Mouse (Mus musculus) intestine, embryonic 14.5 days (tissue): Measurements from ENCODE around the gene Ube2l3. TPM values are rescaled to one million over a fixed set of nuclear protein-coding genes. Genes with fewer than 3 reads are reported as not detected.
"Not testable (repeated sequence)": the region's sequence is repeated elsewhere in the genome, so short reads cannot be mapped to it uniquely, and the experiment has no call there.

Experiments
- ATAC-seq: fragments of 200-750 bp; cut with Nextera tagmentation; replicated peaks from 2 replicates; pipeline ENCODE4 v1.8.0; 2017; ENCODE audit warnings: low read depth, moderate number of reproducible peaks, moderate TSS enrichment, moderate library complexity; ENCODE audit not compliant: low FRiP score, low TSS enrichment
- DNase-seq: peaks from one replicate; pipeline ENCODE4 v3.0.0-alpha.2; 2018; ENCODE audit warnings: low spot score
- H3K27ac ChIP-seq: fragments of 300-500 bp; sonication (generic); 2 replicates; pipeline ENCODE4 v1.5.1; 2014; ENCODE audit warnings: low read depth, mild to moderate bottlenecking, control low read depth
- H3K27me3 ChIP-seq: fragments of 300-500 bp; sonication (generic); replicated peaks from 2 replicates; pipeline ENCODE4 v1.6.1; 2014; ENCODE audit warnings: low read length, control low read depth; ENCODE audit not compliant: control insufficient read depth, insufficient read depth
- H3K36me3 ChIP-seq: fragments of 300-500 bp; sonication (generic); 2 replicates; pipeline ENCODE4 v1.6.1; 2014; ENCODE audit warnings: low read length, control low read depth; ENCODE audit not compliant: control insufficient read depth, insufficient read depth
- H3K4me1 ChIP-seq: fragments of 300-500 bp; sonication (generic); replicated peaks from 2 replicates; pipeline ENCODE4 v1.6.1; 2014; ENCODE audit warnings: low read length, control low read depth, mixed read lengths; ENCODE audit not compliant: control insufficient read depth, insufficient read depth
- H3K4me2 ChIP-seq: fragments of 300-500 bp; sonication (generic); 2 replicates; pipeline ENCODE4 v1.6.1; 2014; ENCODE audit warnings: low read length
- H3K4me3 ChIP-seq: fragments of 300-500 bp; sonication (generic); 2 replicates; pipeline ENCODE4 v1.5.1; 2014; ENCODE audit warnings: low read depth, low read length, control low read depth, mixed read lengths
- H3K9ac ChIP-seq: fragments of 300-500 bp; sonication (generic); 2 replicates; pipeline ENCODE4 v1.6.1; 2014; ENCODE audit warnings: mild to moderate bottlenecking, low read length
- H3K9me3 ChIP-seq: fragments of 300-500 bp; sonication (generic); 2 replicates; pipeline ENCODE4 v1.6.1; 2016; ENCODE audit warnings: low read length, control low read depth; ENCODE audit not compliant: control insufficient read depth
- WGBS: fragments of 180-500 bp; shearing (Covaris S2); extraction: QIAGEN DNeasy Blood & Tissue Kit; methylation state at CpG from one replicate; pipeline ENCODE4 v1.1.7; 2014; 5-methylcytosine and 5-hydroxymethylcytosine counted together
- polyA plus RNA-seq: library from polyadenylated mRNA; unstranded; fragments of >200 nt; fragmentation: Nextera tagmentation; extraction: Ambion mirVana; gene quantifications from 2 replicates; pipeline ENCODE4 v1.2.1, GENCODE M21; 2014

The Ube2l3 gene
- polyA plus RNA-seq, 1 experiment from 2014 or later = 345 TPM

DNA sequence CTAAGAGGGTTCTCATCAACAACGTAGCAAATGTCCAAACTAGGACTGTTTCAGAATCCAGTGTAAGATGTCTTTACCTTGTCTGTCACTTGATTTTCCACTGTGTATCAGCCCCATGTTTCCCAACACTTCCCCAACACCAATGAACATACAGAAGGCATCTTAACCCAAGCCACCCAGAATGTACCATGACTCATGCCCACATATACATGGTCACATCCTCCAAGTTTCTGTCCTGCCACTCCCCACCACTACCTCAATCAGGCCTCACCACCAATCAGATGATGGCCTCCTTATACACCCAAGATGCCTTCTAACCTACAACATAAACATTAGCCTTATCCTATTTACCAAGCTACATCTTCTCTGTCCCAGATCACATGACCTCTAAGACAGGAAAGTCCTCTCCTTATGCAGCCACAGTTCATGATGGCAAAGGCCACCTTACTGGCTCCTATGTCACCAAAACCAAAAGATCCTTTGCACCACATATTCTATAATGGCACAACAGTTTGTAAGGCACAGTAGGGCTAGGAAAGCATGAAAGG lies 24.8 kb downstream of the Ube2l3 start:
- peaks cover 48% of the 10 kb centered on the region for H3K36me3 ChIP-seq
- no peak overlapping the region for H3K4me3 ChIP-seq
- H3K4me2 ChIP-seq = no peak overlapping the region

DNA sequence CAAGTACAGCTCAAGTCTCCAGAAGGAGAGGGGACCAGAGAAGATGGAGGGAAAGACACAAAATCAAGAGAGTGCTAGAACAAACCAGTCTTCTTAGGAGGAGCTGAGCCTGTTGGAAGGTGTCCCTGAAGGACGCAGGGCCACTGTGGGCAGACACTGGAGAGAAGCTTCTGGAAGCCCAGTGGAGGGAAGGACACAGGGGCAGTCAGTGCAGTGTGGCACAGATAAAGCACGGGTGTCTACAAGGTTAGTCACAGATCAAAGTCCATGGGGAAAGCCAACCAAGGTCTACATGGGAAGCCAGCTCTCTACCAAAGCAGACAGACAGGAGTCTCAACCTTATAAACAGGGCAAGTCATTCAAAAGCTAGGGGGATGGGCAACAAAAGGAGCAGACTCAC lies 26.7 kb downstream of the Ube2l3 start:
- WGBS = 87% methylated on average over 2 of the region's 2 CpGs
- Histone ChIP-seq H3K36me3 (peaks cover 57% of the 10 kb centered on the region), H3K9ac (no peak overlapping the region), H3K4me3 (no peak overlapping the region), H3K9me3 (no peaks in the 10 kb centered on the region), H3K27me3 (no peaks in the 10 kb centered on the region), H3K27ac (no peak overlapping the region), H3K4me2 (no peak overlapping the region), H3K4me1 (no peaks in the 10 kb centered on the region)
- ATAC-seq = no peak
- DNase-seq = no peak

More for the DNA sequence above, 24.8 kb downstream of the Ube2l3 start:
- Histone ChIP-seq H3K9me3 (no peaks in the 10 kb centered on the region), H3K27me3 (no peaks in the 10 kb centered on the region), H3K9ac (no peak overlapping the region), H3K27ac (no peak overlapping the region), H3K4me1 (no peaks in the 10 kb centered on the region)
- DNase-seq (no peak), ATAC-seq (no peak)
- WGBS = 90% methylated on average over 1 of the region's 1 CpGs

DNA sequence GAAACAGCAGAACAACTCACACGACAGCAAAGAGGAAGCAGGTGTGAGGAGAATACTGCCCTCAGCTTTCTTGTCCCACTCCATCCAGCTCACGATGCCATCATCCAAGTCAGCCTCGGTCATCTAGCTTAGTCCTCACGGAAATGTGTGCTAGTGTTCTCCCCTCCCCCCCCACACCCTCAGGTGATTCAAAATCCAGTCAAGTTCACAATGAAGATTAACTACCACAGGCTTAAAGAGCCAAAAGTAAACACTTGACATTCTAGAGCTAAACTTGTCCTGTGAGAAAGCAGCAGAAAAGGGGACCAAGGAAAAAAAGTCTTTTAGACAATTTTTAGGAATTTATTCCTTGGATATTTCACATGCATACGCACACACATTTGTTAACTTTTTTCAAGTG lies 34.4 kb downstream of the Ube2l3 start:
- Histone ChIP-seq H3K4me2 (no peak overlapping the region), H3K4me3 (no peak overlapping the region), H3K36me3 (peaks cover 36% of the 10 kb centered on the region), H3K4me1 (0 out of 2 replicates have a peak, but pooled peaks cover 3% of the 10 kb centered on the region), H3K9ac (no peak overlapping the region), H3K9me3 (no peaks in the 10 kb centered on the region), H3K27ac (no peak overlapping the region), H3K27me3 (no peaks in the 10 kb centered on the region)
- ATAC-seq = no peak
- DNase-seq = no peak
- WGBS = 83% methylated on average over 5 of the region's 5 CpGs

DNA sequence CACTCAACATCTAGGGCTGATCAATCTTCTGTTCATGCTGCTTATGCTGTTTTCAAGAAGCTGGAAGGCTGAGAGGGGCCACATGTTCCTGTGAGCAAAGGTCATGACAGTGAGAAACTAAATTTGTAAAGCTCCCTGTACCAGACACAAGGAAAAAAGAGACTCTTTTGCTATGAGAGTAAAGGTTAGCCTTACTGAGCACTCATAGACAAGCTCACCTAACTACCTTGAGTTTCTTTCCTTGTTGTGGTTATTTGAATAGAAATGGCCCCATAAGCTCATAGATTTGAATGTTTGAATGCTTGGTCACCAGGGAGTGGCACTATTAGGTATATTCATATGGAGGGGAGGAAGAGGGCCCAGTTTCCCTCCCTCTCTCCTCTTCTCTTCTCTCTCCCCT lies 35.3 kb downstream of the Ube2l3 start:
- Histone ChIP-seq H3K9ac (no peak overlapping the region), H3K27me3 (no peaks in the 10 kb centered on the region), H3K4me1 (0 out of 2 replicates have a peak, but pooled peaks cover 3% of the 10 kb centered on the region), H3K36me3 (peaks cover 27% of the 10 kb centered on the region), H3K27ac (no peak overlapping the region), H3K4me3 (no peak overlapping the region), H3K9me3 (no peaks in the 10 kb centered on the region), H3K4me2 (no peak overlapping the region)
- DNase-seq (no peak), ATAC-seq (no peak)

DNA sequence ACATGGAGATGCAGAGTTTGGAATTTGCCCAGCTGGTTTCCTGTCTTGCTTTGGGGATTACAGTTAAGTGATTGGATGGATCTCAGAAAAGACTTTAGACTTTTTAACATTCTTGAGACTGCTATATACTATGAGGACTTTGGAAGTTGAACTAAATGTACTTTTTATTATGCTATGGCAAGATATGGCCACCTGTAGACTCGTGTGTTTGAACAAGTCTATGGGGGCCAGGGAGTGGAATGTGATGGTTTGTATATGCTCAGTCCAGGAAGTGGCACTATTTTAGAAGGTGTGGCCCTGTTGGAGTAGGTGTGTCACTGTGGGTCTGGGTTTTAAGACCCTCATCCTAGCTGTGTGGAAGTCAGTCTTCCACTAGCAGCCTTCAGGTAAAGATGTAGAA lies 37.0 kb downstream of the Ube2l3 start:
- not testable (repeated sequence) for H3K9me3 ChIP-seq, H3K27me3 ChIP-seq, H3K4me1 ChIP-seq, H3K4me2 ChIP-seq, H3K27ac ChIP-seq, H3K9ac ChIP-seq, H3K4me3 ChIP-seq, DNase-seq, ATAC-seq
- peaks cover 23% of the 10 kb centered on the region for H3K36me3 ChIP-seq
- 80% methylated on average over 1 of the region's 1 CpGs for WGBS

GRCm38 (mm10) chr16:17154346-17154745 lies 48.1 kb downstream of the Ube2l3 start:
- peaks cover 57% of the 10 kb centered on the region for H3K36me3 ChIP-seq
- DNase-seq (no peak), ATAC-seq (no peak)
- no peaks in the 10 kb centered on the region for H3K9me3 ChIP-seq
- no peak overlapping the region for H3K27ac ChIP-seq
- no peak overlapping the region for H3K9ac ChIP-seq
- WGBS = 94% methylated on average over 2 of the region's 2 CpGs
- no peak overlapping the region for H3K4me3 ChIP-seq
- H3K4me1 ChIP-seq = no peaks in the 10 kb centered on the region
- no peaks in the 10 kb centered on the region for H3K27me3 ChIP-seq
- H3K4me2 ChIP-seq = no peak overlapping the region

DNA sequence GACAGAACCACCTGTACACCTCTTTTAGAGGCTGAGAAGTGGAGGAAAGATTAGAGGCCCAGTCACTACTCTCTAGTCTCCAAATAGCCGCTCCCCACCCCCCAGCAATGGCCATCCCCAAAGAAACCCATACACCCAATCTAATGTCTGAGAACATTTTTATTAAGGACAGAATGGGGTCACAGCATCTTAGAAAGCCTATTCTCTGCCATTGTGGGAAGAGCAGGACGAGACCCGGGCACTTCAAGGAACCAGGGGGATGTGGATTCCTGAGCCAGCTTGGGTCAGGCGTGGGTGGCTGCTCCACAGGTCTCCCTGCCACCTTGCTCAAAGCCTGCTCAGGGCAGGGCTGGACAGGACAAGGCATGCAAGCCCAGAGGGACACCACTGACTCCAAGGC lies 50.6 kb downstream of the Ube2l3 start:
- DNase-seq (no peak), ATAC-seq (no peak)
- no peaks in the 10 kb centered on the region for H3K9me3 ChIP-seq
- no peak overlapping the region for H3K9ac ChIP-seq
- 94% methylated on average over 4 of the region's 4 CpGs for WGBS
- no peak overlapping the region for H3K27ac ChIP-seq
- peaks cover 33% of the 10 kb centered on the region for H3K36me3 ChIP-seq
- peaks cover 13% of the 10 kb centered on the region for H3K4me1 ChIP-seq
- H3K4me2 ChIP-seq = no peak overlapping the region
- 0 out of 2 replicates have a peak, but pooled peaks cover 3% of the 10 kb centered on the region for H3K27me3 ChIP-seq
- no peak overlapping the region for H3K4me3 ChIP-seq

DNA sequence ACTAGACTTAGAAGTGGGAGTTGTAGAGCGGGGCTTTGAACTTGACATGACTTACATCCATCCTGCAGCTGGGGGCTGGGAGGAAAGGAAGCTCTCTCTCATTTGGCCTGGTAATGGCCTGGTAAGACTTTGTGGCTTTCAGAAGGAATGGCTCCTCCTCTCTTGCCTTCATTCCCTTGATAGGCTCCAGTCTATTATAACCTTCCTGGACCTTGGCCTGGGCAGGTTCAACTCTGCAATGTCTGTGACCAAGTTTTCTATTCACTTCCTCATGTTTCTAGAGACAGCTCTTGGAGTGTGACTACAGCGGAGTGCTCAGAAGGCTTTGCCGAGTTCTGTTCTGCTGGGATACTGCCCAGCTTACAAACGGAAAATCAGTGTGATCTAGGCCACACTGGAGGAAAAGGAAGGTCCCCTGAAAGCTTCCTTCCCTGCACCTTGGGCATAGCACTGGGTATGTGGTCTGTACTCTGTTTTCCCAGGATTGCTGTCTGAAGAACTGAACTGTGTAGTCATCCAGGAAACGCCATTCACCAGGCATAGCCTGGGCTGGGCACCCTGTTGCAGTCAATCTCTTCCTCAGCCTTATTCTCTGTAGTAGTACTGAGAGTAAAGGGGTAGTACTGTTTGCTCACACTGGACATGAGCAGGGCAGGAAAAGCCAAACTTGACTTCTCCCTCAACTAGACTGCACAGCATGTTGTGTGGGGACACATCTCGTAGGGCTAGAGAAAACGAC lies 51.8 kb downstream of the Ube2l3 start:
- H3K27ac ChIP-seq = no peak overlapping the region
- peaks cover 33% of the 10 kb centered on the region for H3K36me3 ChIP-seq
- no peaks in the 10 kb centered on the region for H3K9me3 ChIP-seq
- H3K4me2 ChIP-seq = no peak overlapping the region
- H3K9ac ChIP-seq = no peak overlapping the region
- DNase-seq = no peak
- H3K4me1 ChIP-seq = peaks cover 13% of the 10 kb centered on the region
- H3K27me3 ChIP-seq = 0 out of 2 replicates have a peak, but pooled peaks cover 3% of the 10 kb centered on the region
- no peak for ATAC-seq
- WGBS = 84% methylated on average over 7 of the region's 7 CpGs
- no peak overlapping the region for H3K4me3 ChIP-seq

GRCm38 (mm10) chr16:17148084-17148483 lies 54.4 kb downstream of the Ube2l3 start:
- H3K9ac ChIP-seq = peak overlapping the region; percentile 52; the same call in 1 of the 2 replicates
- ATAC-seq (peak; percentile 17), DNase-seq (peak; percentile 79)
- peak overlapping the region; percentile 99 for H3K4me2 ChIP-seq
- H3K9me3 ChIP-seq = no peaks in the 10 kb centered on the region
- H3K4me3 ChIP-seq = peak overlapping the region; percentile 61
- 0 out of 2 replicates have a peak, but pooled peaks cover 3% of the 10 kb centered on the region for H3K27me3 ChIP-seq
- H3K27ac ChIP-seq = no peak overlapping the region
- 11% methylated on average over 16 of the region's 16 CpGs for WGBS
- H3K4me1 ChIP-seq = peaks cover 13% of the 10 kb centered on the region
- peaks cover 12% of the 10 kb centered on the region for H3K36me3 ChIP-seq
